Mouse (Mus musculus) spleen, postnatal 10 days (tissue): ENCODE data around the gene Irgq.

Experiments
- DNase-seq, 2 experiments: peaks; one replicate each; pipeline ENCODE4 v3.0.0; 2021 to 2022; ENCODE audit warnings: low spot score in 2 of 2

The Irgq gene

DNA sequence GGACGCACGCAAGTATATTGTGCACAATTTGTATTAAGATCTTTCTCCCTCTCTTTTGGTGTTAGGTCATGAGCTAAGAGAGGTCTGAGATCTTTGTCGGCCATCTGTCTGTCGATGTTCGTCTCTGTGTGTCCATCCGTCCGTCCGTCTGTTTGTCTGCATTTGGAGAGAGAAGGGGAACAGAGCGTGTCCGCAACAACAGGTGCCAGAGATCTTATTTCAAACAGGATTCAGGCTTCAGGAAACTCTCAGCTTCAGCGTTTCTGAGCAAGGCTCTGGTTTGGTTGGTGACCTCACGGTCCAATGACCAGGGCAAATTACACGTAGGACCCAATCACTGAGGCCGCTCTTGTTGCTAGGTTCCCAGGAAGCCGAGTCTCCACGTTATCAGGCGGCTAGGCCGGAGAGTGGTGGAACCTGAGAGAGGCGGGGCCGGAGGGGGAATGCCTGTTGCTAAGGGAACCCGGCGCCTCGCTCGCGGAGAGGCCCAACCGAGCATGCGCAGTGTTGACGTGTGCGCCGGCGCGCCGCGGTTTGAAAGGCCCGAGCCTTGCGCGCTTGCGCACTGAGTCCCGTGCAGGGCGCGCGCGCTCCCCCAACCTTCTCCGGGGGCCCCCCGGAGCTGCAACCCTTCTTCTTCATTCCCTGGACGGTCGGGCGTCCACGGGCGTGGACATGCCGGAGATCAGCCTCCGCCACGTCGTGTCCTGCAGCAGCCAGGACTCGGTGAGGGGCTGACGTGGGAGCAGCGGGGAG is 16.3 kb downstream of the Irgq start:
- peak; percentile 93 to 99 for DNase-seq

DNA sequence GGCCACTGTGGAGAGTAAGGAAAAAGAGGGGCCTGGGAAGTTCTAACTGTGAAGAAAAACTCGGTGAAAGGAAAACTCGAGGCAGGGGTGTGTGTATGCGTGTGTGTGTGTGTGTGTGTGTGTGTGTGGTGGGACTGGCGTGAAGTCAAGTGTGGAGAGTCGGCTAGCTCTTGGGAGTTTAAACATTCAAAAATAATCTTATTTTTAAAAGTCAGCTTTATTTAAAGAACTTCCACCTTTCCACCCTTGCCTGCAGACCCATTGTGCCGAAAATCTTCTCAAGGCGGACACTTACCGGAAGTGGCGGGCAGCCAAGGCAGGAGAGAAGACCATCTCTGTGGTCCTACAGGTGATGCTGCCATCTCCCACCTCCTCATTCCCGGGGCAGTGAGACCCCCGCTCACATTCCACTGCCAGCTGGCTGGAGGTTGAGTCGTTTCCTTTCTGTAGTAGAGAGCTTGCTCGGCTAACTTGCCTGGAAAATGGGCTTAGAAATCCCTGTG is 17.1 kb downstream of the Irgq start:
- DNase-seq: no peak

DNA sequence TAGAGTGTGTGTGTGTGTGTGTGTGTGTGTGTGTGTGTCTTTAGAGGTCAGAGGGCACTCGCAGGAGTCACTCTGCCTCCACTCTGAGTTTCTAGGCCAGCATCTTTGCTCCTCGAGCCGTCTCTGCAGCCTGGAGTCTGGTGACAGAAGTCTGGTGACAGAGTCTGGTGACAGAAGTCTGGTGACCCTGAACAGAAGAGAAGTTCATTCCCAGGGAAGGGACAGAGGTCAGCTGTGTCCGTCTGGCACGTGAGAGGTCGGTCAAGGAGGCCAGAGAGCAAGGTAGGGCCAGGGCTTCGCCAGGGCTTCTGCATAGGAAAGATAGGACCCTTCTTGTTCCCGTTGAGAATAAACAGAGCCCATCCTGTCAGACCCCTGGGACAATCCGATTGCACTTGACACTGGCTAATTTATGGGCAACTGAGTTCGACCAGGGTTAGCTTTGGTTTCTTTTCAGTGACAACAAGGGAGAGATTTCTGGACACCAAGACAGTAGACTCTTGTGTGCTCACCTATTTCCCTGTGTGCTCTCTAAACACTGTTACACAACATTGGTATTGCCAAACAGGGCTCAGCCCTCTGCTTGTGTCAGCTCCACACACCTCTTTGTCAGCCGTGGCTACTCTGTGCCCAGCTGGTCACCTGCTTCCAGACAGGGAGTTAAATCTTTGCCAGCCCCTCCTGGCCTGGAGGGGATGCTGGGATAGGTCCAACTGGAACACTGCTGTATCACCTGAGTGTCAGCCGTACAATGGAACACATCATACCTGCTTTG is 21.7 kb downstream of the Irgq start:
- DNase-seq: no peak

DNA sequence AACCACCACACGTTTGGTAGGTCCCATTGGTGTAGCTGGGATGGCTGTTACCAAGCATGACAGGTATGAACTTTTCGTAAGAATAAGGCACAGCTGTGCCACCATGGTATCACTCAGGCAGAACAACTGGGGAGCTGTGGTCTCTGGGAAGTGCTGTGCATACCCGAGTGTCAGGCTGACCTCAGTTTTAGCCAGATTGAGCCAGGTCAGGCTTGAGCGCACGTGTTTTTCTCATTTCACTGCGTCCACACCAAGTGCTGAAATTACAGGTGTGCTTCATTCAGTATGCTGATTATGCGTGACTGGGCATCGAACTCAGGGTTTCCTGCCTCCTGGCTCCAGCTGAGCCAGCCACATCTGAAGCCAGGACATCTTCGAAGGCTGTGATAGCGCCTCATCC is 25.3 kb downstream of the Irgq start:
- DNase-seq: no peak

DNA sequence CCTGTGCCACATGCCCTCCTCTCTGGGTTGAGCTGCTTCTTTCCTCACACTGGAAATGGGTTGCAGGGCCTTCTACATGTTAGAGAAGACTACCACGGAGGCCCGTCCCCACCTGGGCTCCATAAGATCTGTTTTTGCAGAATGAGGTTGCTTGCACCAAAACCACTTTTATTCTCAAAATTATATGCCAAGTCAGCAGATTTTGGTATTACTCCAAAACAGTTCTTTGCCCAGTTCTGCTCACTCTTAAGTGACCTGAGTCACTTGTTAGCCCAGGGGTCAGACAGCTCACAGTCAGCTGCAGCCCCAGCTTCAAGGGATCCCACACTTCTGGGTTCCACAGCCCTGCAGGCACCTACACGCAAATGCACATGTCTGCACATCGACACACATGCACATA is 31.0 kb downstream of the Irgq start:
- DNase-seq: no peak

DNA sequence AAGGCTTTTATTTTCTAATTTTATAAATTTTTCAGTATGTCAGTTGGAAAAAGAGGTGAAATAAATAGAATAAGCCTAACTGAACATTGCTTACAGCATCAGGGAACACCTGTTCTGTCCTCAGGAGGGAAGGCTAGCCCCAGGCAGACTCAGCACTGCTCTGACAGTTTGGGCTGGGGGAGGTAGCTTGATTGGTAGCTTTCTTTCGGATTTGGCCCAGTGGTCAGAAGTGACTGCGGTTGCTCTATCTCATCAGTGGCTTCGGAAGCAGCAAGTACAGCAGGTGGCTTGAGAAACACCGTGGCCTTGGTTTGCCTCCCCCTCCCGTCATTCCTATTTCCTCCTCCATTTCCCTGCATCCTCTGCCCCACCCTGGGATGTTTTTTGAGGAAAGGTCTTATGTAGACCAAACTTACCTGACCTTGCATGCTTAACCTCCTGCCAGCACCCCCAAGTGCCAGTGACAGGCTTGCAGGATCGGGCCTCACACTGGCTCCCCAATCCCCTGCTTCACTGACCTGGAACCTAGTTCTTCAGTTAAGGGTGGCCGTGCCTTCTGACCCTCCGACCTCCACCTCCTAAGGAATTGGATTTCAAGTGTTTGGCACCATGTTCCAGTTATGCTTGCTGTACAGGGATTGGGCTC is 32.8 kb downstream of the Irgq start:
- peak in 1 of 2 experiments; percentile 36 for DNase-seq

DNA sequence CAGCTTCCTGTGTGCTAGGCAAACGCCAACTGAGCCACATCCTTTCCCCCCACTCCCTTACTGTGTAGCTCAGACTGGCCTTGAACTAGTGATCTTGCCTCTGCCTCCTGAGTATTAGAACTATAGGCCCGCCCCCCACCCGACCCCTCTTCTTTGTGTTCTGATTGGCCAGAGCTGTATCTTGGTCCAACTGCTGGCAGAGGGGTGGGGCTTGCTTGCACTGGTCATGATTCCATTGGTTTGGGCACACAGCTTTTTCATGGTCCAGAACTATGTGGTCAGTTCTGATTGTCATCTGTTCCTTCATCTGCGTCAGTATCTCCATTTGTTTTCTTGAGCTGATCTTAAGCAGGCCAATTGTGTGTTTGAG is 33.3 kb downstream of the Irgq start:
- DNase-seq: no peak

DNA sequence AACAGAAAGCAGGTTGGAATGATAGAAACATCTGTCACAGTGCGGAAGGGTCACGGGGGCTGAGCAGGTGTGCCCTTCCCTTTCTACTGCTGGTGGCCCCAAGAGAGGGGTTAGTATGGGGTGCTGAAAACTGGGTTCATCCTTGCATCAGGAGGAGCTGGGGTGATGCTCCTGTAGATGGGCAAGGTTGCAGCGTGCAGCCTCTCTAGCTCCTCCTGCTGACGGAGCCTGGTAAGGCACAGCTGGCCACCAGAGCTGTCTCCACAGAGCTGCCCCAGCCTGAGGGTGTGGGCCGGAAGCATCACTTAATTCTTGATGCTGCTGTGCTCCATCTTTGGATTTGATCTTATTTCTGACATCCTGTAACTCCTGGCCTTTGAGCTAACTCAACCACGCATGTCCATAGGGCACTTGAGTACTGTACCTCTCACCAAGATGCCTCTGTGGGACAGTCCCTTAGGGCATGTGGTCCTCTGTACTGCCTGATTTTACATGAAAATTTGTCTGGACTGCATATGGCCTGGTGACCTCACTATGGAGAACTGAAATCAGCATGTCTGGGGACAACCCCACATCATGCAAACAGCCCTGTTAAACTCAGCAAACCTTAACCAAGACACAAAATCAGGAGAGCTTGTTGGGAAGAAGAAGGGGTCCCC is 34.2 kb downstream of the Irgq start:
- peak; percentile 77 to 88 for DNase-seq

DNA sequence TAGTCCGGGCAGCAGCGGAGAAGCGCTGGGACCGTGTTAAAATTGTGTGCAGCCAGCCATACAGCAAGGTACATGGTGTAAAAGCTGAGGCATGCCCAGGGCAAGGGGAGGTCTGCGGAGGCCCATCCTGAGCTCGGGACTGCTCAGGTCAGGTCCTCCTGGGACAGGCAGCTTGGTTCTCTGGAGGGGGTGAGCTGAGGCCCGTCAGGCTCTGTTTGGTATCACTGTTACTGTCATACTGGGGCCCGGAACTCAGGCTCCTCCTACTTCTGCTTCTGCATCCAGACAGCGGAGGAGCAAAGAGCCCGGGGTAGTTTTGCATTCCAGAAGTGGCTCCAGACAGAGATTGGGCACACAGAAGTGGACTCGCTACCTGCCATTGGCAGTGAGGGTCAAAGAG is 35.1 kb downstream of the Irgq start:
- peak in 1 of 2 experiments; percentile 45 for DNase-seq

DNA sequence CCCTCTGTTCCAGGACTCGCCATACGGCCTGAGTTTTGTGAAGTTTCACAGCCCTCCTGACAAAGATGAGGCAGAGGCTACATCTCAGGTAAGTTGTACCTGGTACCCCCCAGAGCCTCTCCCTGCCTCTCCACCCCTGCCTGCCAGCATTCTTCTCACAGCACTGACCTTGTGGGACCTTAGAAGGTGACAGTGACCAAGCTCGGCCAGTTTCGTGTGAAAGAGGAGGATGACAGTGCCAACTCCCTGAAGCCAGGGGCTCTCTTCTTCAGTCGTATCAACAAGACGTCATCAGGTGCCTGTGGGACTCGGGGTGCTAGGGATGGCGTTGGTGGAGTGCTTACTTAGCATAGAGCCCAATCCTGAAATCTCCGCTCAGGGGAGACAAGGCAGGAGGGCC is 35.7 kb downstream of the Irgq start:
- DNase-seq: no peak

DNA sequence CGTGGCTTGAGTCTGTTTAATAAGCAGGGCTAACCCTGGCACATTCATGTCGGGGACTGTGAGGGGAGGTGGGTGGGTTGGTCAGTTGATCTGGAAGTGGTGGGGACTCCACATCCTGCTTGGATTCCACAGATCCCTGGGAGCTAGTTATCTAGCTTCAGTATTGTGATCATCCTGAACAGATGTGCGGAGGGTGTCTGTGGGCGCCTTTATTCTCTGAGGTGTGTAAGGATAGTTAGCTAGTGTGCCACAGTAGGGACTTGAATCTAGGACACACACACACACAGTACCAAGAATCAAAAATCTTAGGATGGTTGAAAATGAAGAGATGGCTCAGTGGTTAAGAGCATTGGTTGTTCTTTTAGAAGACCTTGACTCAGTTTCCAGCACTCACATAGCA is 38.0 kb downstream of the Irgq start:
- no peak for DNase-seq

DNA sequence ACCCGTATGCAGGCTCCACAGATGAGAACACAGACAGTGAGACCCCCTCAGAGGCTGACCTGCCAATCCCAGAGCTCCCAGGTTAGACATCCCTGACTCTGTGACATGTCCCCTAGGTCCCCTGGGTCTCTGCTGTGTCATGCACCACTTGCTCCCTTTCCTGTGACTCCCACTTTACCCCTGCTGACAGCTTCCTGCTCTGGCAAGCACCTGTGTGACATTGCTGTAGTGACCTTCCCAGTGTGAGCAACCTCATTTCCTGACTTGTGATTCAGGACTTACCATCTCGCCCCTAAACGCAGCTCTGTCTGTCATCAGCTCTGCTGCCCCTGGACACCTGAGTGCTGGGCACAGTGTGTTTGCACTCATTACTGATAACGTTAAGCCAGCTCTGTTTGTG is 40.6 kb downstream of the Irgq start:
- DNase-seq: no peak

DNA sequence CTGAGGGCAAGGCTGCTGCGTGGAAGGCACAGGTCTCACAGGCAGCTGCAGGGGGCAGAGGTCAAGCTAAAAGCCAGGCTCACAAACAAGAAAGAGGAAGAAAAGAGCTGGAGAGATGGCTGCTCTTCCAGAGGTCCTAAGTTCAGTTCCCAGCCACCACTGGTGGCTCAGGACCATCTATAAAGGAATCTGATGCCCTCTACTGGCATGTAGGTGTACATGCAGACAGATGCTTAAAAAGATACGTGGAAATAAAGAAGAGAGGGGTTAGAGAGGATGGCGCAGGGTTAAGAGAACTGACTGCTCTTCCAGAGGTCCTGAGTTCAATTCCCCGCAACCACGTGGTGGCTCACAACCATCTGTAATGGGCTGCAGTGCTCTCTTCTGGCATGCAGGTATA is 42.0 kb downstream of the Irgq start:
- no peak for DNase-seq

DNA sequence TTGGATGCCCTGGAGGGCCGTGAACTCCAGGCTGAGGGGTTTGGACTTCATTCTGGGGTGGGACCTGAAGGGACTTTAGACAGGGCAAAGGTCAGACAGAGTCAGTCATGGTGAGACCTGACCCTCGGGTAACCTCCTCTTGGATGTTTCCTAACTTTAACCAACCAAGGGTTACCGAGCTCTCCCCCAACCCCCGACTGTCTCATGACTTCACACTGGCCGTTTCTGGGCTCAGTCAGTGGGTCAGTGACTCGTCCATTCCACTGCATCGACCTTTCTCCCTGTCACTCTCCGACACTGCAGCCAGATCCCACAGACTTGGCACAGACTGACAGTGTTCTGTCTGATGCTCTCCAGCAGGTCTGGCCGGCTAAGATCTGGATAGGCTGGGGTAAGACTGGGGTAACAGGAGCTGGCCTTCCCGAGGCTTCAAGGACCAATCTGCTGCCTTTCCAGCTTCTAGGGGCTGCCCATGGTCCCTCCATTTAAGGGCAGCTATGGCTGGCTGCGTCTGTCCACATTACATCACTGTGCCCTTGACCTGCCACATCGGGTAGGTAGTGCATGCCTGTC is 43.8 kb downstream of the Irgq start:
- no peak for DNase-seq

DNA sequence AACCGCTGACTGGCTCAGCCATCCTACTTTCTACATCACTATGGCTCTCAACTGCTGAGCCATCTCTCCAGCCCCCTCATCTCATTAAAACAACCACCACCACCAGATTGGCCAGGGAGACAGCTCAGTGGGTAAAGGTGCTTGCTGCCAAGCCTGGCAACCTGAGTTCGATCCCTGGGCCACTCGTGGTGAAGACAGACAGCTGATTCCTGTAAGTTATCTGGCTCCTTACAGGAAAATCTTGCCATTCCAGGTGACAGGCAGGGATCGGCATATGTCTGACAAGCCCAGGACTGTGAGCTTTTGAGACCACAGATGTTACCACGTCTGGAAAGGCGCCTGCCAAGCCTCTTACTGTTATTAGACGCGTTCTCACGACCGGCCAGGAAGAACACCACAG is 47.3 kb downstream of the Irgq start:
- DNase-seq: no peak

DNA sequence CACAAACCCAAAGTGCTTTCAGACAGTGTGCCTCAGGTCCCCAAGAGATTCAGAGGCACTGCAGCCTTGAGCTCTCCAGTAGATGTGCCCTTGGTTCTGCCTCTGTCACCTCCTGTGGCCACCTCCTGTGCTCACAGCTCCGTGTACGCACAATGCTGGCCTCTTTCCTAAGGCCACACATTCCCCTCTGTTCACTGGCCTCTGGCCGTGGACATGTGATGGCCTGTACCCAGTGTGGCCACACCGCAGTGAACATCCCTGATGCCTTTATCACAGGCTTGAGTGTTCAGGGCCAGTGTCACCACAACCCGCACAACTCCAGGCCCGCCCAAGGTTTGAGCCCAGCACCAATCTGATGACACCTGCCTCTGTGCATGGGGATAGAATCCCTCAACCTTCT is 54.4 kb downstream of the Irgq start:
- no peak for DNase-seq

DNA sequence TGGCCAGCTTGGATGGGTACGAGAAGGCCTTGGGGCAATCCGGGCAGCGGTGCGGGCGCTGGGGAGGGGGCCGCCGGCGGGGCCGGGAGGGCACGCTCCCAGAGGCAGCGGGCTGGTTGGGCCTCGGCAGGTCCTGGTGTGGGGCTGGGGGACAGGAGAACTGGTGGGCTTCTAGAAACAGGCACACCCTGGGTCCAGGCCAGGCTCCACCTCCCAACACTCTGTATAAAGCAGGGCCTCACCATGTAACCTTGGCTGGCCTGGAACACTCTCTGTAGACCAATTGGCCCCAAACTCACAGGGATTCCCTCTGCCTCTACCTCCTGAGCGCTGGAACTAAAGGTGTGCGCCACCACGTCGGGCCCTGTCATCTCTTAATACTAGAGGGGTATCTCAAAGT is 55.5 kb downstream of the Irgq start:
- no peak for DNase-seq

DNA sequence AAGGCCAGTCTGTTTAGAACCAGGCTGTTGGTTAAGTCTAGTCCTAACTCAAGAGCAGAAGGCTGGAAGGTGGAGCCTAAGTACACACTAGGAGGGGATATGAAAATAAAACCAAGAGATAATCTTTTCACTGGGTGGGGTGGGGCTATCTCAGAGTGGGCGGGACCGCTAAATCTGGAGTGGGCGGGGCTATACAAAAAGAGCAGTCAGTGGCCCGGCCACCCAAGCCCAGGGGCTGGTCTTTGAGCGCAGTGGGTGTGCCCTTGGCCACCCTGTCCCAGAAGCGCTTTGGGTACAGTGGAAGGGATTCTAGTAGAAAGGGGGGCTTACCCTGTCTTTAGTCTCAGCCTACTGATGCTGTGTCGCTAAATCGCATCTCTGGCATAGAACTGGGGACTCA is 56.3 kb downstream of the Irgq start:
- peak in 1 of 2 experiments; percentile 46 for DNase-seq

DNA sequence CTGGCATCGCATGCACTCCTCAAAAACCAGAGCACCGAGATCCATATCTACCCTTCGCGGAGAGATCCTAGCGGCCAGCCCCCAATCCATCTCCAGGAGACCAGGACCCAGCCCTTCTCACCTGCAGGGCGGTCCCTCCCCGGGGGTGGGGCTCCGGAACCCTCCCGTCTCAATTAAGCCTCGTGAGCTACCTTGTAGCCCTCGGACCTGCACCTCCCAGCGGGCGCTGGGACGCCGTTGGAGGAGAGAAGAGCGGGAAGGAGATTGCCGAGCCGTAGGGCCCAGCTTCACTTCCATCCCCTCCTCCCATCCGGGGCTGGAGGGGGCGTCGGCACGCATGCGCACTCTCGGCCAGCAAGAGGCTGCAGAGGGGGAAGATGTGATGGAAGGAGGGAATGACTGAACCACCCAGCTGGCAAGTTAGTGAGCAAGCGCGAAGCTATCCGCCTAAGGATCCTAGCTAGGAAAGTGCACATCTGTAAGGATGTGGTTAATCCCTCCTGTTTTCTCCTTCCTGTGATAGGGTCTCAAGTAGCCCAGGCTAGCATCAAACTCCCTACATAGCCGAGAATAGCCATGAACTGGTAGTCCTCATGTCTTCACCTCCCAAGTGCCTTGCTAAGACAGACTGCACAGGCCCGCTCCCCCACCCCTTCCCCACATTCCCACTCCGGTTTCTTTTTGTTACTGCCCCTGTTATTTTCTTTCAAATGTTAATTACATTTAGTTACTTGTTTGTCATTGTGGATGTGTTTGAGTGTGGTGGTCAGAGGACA is 57.0 kb downstream of the Irgq start, which contains the start of the genes Ethe1 and Zfp575:
Ethe1 (plus strand) TSS at position 214 of the 776 bp plus-strand sequence.
Zfp575 (minus strand) TSS at position 312 of the 776 bp plus-strand sequence.
- DNase-seq: peak in 1 of 2 experiments; percentile 45
